Mouse (Mus musculus): ENCODE measurements at regions not wholly inside any gene's neighbourhood (a gene's known extent, or its start where the extent isn't known, plus 50 kb on each side); places are given as distances from the start of the nearest gene placed in this dataset.
"Not testable (repeated sequence)": the region's sequence is repeated elsewhere in the genome, so short reads cannot be mapped to it uniquely, and the experiment has no call there.

DNA sequence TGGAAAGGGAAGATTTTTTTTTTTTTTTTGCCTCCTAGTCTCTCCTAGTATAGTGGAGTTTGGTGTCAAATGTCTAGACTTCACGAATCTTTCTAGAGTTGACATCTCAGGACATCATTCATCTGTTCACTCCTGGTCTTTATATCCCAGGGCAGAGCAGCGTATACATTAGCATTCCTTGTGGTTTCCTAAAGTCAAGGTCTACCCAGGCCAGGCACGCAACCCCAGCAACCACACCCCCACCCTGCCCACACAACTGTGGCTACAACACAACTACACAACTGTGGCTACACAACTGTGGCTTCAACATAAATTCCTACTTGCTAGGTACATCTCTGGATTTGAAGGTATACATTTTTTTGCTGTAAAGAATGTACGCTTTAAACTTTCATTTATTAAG lies 122.2 kb downstream of the Ppp1r3a start:
- no peak for DNase-seq

DNA sequence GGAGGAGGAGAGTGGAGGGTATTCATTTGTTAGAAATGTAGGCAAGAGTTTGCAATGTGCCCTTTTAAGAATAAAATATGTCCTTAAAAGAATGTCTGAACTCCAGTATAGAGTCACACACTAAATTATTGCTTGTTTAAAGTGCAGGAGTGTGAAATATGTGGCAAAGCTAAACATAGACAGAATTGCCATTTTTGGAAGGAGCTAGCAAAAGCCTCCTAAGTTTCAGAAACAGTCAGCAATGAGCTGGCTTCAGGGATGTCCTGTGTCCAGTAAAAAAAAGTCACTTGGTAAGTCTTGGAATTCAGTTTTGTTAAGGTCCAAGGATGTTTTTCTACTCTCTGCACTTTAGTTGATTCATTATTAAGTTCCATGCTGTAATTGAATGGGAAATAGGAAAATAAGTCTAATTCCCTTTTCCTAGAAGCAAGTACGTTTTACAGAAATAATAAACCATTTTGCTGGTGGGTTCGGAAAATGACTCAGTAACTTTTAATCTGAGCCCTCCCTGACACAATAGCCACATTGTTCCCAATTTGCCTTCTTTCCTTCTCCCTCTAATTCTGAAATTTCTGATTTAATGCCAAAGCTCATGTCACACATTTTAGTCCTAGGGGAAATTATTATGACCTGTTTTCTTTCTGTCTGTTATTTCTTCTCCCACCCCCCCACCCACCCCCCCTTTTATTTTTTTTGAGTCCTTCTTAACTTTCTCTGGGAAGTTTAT lies 123.2 kb downstream of the Ppp1r3a start:
- DNase-seq = no peak

DNA sequence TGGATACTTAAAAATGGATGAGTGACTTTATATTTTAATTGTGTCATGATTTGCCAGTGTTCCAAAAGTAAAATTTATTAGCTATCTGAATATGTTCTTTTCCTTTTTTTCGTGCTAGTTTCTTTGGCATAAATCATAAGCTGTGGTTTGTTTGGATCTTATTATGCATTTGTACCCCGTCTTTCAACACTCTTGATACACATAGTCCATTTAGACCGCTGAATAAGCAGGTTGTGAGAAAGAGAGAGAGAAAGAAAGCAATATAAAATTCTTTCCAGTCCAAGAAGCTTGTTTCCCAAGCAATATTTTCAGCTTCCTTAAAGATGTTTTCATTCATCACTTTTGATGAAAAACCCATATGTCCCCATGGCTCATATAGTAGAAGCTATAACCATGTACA lies 138.4 kb downstream of the Ppp1r3a start:
- DNase-seq = no peak

DNA sequence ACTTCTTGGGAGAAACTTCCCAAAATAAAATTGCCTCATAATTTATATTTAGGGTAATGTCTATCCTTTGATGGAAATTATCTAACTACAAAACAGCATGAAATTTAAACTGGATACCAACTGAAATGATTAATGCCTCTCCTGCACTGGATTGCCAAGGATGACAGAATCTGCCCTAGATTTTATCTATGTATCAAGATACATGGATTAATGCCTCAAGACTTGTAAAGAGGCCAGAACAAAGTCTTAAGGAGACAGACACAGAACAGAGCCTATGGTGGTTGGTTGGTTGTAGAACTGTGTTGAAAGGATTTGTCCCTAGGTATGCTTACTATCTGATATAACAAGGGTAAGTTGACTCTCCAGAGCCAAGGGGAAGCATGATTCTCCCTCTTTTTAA lies 147.0 kb downstream of the Ppp1r3a start:
- no peak for DNase-seq

DNA sequence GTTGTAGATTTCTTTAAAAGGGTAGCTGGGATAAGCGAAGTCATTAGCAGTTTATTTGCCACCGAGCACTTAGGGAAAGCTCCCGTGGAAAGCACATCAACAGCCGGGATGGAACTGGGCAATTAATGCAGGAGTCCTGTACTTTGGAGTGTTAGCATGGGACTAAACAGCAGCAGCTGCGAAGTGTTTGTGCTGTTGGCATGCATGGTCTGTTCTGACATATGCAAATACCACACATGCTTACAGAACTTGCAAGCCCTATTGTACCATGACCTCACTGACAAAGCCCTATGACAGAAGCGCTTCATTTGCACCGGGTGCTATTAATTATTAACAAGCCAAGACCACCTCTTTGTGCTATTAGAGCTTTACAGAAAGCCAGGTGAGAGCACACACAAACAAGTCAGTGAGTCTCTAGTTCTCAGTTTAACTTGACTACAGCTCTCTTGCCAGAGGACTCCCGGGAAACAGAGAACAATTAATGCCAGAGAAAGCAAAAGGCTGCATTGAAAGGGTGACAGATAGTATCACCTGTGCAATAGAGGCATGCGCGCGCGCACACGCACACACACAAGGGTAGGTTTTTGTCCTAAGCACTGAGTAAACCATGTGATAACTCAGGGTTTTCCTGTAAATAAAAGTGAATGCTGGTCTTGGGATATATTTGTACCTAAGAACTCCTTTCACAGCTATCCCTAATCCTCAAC lies 154.4 kb downstream of the Ppp1r3a start:
- DNase-seq = no peak

DNA sequence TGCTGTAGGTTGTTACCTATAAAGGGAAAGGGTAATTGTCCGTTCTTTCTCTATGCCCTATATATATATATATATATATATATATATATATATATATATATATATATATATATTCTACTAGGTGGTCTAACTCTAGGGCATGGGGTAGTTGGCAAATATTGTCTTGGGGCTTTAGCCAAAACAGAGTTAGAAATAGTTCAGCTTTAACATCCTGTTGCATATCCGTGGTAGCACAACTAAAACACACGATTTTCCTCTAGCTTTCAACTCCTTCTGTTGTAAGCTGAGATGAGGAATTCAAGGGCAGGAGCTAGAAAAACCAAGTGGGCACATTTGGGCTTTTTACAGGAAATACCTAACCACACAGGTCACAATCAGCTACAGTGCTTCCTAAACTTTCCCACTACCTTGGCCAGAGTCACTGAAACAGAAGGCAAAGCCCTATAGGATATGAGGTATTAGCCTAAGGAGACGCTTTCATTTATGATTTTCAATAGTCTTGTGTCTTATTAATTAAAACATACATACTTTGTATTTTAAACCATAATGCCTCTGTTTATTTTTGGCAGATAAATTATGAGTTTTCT lies 158.1 kb downstream of the Ppp1r3a start:
- no peak for DNase-seq

DNA sequence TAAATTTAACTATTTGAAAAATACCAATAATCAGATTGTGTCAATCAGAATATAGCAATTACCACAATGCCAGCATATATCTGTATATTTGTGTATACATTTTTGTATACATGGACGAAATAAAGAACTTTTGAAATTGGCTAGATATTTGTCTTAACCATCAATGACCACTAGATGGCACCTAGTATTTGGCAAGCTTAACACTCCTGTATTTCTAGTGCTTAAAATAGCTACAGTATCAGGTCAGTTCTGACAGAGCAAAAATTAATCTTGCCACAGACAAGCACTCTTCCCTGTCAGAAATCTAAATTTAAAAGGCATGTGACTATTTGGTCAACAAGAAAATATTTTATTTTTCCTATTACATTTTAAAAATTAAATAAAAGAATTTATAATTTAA lies 169.2 kb downstream of the Ppp1r3a start:
- DNase-seq = no peak

DNA sequence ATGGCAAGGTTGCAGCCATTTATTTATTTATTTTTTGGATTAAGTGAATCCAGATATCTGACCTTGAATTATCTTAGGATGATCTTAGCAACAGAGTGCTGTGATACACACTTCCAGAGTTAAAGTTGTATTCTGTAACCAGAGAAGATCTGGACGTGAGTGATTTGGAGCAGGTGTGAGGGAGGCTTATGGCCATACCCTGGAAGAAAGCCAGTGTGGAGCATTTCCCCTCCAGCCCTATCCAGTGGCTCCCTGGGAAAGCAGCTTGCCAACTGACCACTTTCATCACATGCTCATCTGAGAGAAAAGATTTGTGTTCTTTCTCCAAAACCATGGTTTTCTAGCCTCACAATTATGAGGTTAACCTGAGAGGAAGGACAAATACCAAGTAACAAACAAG lies 171.2 kb downstream of the Ppp1r3a start:
- no peak for DNase-seq

DNA sequence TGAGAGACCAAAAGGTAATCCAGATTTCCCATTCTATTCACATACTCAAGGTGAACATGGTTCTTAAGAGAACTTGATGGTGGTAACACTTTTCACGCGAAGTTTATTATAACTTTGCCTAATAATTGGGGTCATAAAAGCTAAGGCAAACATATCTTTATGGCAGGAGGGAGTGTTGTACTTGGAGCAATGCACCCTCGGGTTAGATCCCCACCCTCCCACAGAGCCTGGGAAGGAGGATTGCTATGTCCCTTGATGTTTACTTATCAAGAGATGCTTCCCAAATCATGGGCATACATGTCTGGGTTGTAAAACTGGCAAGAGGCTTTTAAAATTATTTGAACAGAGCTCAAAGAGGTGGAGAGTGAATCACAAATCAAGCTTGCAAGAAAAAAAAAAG lies 180.5 kb downstream of the Ppp1r3a start:
- DNase-seq = no peak

DNA sequence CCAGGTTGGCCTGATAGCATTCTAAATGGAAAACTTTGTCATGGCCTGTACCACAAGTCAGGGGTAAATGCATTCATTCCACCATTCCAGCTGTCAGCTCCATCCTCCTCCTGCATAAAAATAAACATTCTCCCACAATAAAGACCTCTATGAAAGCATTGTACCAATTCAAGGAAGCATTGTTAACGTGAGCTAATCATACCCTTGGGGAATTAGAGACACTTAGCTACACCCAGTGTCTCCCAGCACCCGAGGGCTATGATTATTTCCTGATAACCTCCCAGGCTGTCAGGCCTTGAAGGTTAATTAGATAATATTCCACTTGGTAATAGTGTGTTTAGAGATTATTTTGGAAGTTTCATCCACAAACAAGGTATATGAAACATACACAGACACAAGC lies 182.1 kb downstream of the Ppp1r3a start:
- no peak for DNase-seq

DNA sequence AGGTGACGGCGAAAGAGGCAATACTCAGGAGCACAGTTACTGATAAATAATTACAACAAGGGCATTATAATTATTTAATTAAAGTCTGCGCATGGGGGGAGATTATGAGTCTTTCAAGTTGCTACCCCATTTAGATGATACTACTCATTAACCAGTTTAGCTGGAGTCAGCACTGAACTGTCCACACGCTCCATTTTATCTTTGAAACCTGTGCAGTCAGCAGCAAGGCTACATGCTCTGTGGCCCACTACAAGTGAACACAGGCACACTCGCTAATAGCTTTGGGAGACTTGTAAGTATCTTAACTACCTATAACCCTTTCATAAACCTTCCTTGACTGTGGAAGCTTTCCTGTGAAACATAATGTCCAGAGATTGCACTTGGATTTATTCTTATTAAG lies 214.7 kb downstream of the Ppp1r3a start:
- no peak for DNase-seq

DNA sequence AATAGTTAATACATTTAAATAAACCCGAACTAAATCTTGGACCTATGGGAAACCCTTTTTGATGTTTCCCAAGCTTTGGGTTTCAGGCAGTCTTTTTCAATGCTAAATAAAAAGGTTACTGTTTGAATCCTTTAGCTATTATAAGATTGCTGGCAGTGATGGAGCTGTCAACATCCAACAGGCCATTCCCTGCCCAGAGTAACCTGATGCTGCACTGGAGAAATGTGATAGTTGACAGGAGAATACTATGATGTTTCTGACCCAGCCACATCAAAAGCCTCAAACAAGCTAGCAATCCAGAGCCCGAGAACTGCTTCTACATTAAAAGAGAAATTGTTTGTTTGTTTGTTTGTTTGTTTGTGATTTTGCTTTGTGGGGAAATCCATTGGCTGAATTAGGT lies 226.0 kb downstream of the Ppp1r3a start:
- no peak for DNase-seq

DNA sequence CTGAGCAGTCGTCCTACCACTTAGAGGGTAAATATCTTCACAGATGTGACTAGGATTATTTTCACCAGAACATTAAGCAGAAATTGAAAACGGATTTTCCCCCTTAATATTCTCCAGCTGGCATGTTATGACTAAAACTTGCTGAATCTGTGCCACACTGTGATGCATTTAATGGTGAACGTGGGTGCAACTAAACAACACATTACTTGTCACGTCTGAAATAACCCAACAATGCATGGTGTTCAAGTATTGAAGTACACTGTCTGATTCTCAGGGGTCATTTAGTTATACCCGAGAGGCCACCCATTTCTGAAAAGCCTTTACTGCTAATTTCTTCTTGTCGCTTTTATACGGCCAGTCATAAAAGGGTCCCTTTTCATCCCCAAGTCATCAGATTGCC lies 226.5 kb downstream of the Ppp1r3a start:
- DNase-seq = no peak

DNA sequence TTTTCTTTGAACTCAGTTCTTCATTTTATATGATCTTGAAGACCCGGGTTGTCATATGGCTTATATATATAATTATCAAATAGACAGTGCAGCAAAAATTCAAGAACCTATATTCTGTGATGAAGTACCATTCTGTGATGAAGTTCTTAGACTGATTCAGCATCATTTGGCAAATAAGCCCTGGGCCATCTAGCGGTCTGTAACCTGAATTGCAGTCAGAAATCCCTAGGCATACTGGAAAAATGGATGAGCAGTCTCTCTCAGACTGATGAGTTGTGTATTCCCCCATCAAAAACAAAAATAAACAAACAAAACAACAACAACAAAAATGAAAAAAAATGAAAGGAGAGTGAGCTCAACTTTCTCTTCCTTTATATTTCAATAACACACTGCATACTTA lies 232.3 kb downstream of the Ppp1r3a start:
- DNase-seq = peak; percentile 1 to 11

DNA sequence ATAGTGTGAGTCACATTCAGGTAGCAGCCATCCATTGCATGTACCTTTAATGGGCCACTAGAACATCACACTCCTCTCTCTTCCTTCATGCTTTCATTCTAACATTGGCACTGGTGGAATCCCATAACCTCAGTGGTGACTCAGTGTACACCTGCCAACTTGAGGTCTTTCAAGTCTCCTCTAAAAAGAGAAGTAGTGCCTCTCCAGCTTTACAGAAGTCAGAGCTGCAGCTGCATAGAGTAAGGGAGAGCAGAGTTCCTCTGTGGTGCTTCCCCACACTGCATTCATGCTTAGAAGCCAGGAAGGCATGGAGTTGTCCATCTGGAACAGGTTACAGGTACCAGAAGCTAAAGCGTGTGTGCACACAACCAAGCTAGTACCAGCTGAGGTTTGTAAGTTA lies 233.8 kb downstream of the Ppp1r3a start:
- no peak for DNase-seq

DNA sequence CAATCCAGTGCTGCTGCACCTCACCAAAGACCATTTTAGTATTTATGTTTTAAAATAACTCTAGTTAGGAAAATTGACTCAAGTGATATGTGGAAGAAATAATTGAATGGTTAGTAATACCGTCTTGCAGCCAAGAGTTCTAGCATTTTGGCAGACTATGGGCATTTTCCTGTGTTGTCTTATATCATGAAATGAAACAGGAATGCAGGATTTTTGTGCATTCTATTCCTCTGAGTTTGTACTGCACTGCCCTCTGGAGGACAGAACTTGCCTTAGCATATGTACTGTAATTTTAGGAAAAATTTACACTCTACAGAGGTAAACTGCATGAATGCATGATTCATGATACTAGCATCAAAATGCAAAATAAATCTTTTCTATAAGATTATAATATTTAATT lies 250.9 kb downstream of the Ppp1r3a start:
- peak; percentile 10 to 37 for DNase-seq

DNA sequence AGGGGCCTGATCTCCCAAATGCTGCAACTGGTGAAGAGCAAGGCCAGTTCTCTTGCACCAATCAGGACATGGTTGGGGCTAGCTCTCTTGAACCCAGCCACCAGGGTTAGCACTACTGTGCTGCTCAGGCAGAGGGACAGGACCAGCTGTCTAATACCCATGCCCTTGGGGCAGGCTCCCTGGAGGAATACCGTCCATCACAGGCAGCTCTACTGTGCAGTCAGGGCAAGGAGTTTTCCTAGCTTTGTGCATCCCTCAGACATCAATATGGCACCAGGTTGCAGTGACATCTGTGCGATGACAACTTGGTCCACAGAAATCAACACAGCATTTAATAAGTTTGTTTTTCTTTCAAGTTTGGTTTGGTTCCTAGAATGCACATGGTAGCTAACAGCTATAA lies 254.4 kb downstream of the Ppp1r3a start:
- DNase-seq = no peak

DNA sequence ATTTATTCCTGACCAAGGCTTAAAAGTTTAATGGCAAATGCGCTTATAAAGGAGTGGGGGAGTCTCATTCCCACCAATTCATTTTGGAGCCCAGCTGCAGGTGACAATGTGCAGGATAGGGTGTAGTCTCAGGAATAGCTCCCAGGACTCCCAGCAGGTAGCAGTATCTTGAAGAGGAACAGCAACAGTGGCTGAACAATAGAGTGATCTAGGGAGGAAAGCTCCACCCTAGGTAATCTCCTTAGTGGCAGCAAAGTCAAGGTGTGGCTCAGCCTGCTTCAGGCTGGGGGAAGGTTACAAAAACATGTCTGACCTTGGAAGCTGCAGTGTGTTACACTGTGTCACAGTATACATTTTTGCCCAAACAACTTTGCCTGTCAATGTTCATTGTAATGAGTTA lies 255.2 kb downstream of the Ppp1r3a start:
- not testable (repeated sequence) for DNase-seq

DNA sequence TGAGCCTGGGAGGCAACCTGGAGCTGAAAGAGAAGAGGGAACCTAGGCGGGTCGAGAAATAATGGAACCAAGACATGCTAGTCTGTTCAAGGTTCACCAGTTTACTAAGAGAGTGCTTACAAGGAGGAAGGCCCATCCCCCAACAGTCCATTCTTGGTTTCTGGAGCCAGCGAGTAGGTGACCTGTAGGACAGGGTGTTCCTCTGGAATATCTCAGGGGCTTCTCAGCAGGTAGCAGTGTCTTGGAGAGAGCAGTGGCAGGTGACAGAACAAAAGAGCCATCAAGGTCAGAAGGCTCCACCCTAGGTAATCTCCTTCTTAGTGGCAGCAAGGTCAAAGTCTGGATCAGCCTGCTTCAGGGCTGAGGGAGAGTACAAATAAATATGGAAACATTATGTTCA lies 268.4 kb downstream of the Ppp1r3a start:
- not testable (repeated sequence) for DNase-seq

DNA sequence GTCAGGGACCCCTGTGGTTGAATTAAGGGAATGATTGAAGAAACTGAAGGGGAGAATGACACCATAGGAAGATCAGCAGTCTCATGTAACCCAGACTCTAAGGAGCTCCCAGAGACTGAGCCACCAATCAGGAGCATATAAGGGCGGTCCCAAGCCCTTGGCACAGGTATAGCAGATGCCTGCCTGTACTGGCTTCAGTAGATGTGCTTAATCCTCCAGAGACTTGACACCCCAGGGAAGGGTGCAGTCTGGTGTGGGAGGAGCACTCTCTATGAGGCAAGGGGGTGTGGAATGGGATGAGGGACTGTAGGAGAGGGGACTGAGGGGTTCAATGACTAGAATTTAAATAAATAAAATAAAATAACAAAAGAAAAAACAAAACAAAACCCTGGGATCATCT lies 298.7 kb downstream of the Ppp1r3a start:
- DNase-seq = no peak

DNA sequence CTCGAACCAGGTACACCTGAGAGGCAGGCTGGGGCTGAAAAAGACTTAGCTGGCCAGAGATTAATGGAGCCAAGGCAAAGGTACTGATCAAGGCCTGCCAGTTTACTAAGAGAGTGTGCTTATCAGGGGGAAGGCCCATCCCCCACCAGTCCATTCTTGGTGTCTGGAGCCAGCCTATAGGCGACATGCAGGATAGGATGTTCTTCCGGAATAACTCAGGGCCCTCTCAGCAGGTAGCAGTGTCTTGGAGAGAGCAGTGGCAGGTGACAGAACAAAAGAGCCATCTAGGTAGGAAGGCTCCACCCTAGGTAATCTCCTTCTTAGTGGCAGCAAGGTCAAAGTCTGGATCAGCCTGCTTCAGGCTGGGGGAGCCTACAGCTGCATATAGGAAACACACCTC lies 301.8 kb downstream of the Ppp1r3a start:
- not testable (repeated sequence) for DNase-seq

DNA sequence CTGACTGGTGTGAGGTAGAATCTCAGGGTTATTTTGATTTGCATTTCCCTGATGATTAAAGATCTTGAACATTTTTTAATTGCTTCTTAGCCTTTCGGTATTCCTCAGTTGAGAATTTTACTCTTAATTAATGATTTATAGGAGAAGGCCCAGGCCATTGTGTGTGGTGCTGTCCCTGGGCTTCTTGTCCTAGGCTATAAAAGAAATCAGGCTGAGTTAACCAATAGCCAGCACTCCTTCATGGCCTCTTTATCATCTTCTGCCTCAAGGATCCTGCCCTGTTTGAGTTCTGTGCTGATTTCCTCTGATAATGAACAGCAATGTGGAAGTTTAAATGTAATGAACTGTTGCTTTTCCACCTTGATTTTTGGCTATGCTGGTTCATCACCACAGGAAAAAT lies 323.3 kb downstream of the Ppp1r3a start:
- no peak for DNase-seq

DNA sequence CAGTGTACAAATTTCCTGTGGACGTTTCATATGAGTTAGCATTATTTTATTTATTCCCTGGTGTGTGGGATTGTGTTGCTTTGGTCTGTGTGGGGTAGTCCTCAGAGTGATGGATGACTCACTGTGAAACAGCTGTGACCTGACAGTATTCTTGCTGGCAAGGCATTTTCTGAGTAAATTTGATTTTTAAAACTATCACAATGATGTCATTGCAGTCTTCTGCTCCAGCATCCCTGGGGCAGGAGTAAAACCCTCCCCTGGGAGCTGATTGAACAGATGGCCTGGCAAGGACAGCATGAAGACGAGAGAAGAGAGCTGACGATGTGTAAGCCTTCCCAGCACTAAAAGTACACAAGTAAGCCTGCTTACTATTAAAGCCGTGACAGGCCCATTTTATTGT lies 345.3 kb downstream of the Ppp1r3a start:
- peak in 1 of 2 experiments; percentile 4 for DNase-seq

DNA sequence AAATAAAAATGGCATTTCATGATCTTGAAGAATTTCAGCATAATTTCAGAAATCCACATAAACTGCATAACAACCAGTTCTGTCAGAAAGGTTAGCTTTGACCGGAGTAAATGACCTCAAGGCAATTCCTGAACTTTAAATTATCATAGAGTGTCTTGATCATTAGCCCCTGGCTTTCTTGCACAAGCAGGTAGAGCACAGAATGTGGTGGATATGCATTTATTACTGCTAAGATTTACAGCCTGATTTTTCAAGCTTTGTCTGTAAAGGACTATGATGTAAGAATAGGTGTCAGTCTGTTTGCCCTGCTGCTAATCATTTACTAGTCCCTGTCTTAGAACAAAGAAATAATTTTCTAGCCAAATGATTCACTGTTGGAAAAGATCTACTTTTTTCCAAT lies 347.3 kb downstream of the Ppp1r3a start:
- DNase-seq = no peak

All from adrenal gland, postnatal 36 days (tissue).